Mouse (Mus musculus) erythroblast, embryonic 14.5 days (primary cell): ENCODE measurements at regions not wholly inside any gene's neighbourhood (a gene's known extent, or its start where the extent isn't known, plus 50 kb on each side); places are given as distances from the start of the nearest gene placed in this dataset.

Experiments
- GATA1 ChIP-seq: IDR thresholded peaks from 2 replicates; pipeline ENCODE4 v1.6.1; 2012; ENCODE audit warnings: low read length, inconsistent platforms, mixed read lengths
- TAL1 ChIP-seq: IDR thresholded peaks from 3 replicates; pipeline ENCODE4 v1.6.1; 2012; ENCODE audit warnings: low read length, inconsistent platforms, mixed read lengths

GRCm38 (mm10) chr15:37154934-37155333, 147.4 kb upstream of the Zfp706 start:
- no peak for TF ChIP-seq TAL1
- TF ChIP-seq GATA1: no peak
